Mouse (Mus musculus) left cerebral cortex, adult 2 months (tissue): ENCODE results near the gene Psg19. TPM values are rescaled to one million over a fixed set of nuclear protein-coding genes. Genes with fewer than 3 reads are reported as not detected.
"Not testable (repeated sequence)": the region's sequence is repeated elsewhere in the genome, so short reads cannot be mapped to it uniquely, and the experiment has no call there.

Experiments used
- DNase-seq, 2 experiments: peaks; one replicate each; pipeline ENCODE4 v3.0.0; 2021 to 2022; ENCODE audit warnings: low spot score in 2 of 2, mixed read lengths in 1 of 2; ENCODE audit errors: extremely low spot score in 1 of 2
- H3K27ac ChIP-seq: fragments of 200-600 bp; 2 replicates; pipeline ENCODE4 v1.8.1; 2022
- H3K4me3 ChIP-seq: fragments of 200-600 bp; 2 replicates; pipeline ENCODE4 v1.8.1; 2022
- CTCF ChIP-seq: fragments of 200-600 bp; IDR thresholded peaks from 2 replicates; pipeline ENCODE4 v1.8.1; 2022; ENCODE audit warnings: antibody characterized with exemption, mild to moderate bottlenecking, moderate library complexity
- intact Hi-C: fragments of 180-260 bp; cut with DNase I; formaldehyde crosslinking; loops from one replicate; pipeline ENCODE4 v1.15.1; 2025
- total RNA-seq, 2 experiments: library from RNA; stranded (reverse); gene quantifications; 2 replicates each; pipeline ENCODE4 v1.2.3; 2021

The Psg19 gene
- total RNA-seq, 2 experiments from 2014 or later = not detected

GRCm38 (mm10) chr7:18799129-18799528 lies 809 bp upstream of the Psg19 start:
- no peak overlapping the region for H3K4me3 ChIP-seq
- H3K27ac ChIP-seq = no peak overlapping the region
- intact Hi-C loops = no loop called here
- TF ChIP-seq CTCF = peak; percentile 13
- DNase-seq = no peak

GRCm38 (mm10) chr7:18790671-18791070 lies 7.6 kb downstream of the Psg19 start:
- H3K27ac ChIP-seq, H3K4me3 ChIP-seq, DNase-seq, intact Hi-C loops: not testable (repeated sequence)

- intact Hi-C loops, DNase-seq, H3K27ac ChIP-seq, H3K4me3 ChIP-seq: not testable (repeated sequence)
- TF ChIP-seq CTCF = peak; percentile 26
Observed at GRCm38 (mm10) chr7:18781301-18781700, 17.0 kb downstream of the Psg19 start.

GRCm38 (mm10) chr7:18779337-18779781 lies 19.0 kb downstream of the Psg19 start:
- Histone ChIP-seq H3K27ac (no peak overlapping the region), H3K4me3 (no peak overlapping the region)
- no peak for TF ChIP-seq CTCF
- intact Hi-C loops = no loop called here
- DNase-seq = no peak

GRCm38 (mm10) chr7:18762885-18763284 lies 35.4 kb downstream of the Psg19 start:
- intact Hi-C loops, H3K27ac ChIP-seq, DNase-seq, H3K4me3 ChIP-seq: not testable (repeated sequence)

- intact Hi-C loops, DNase-seq, H3K27ac ChIP-seq, H3K4me3 ChIP-seq: not testable (repeated sequence)
Observed at GRCm38 (mm10) chr7:18760152-18760551, 38.2 kb downstream of the Psg19 start.

- peak; percentile 92 for TF ChIP-seq CTCF
- DNase-seq = peak; percentile 60 to 62
- intact Hi-C loops = loop anchor here (1.0 kb wide), 1 partner anchor 123 kb away; no protein-coding TSS in a partner anchor
- not testable (repeated sequence) for H3K4me3 ChIP-seq, H3K27ac ChIP-seq
Observed at GRCm38 (mm10) chr7:18749896-18750477, 48.3 kb downstream of the Psg19 start.

GRCm38 (mm10) chr7:18748994-18749895 lies 49.1 kb downstream of the Psg19 start:
- no peak for TF ChIP-seq CTCF
- DNase-seq = no peak
- intact Hi-C loops = no loop called here
- Histone ChIP-seq H3K4me3 (no peak overlapping the region), H3K27ac (no peak overlapping the region)

- intact Hi-C loops, H3K4me3 ChIP-seq, H3K27ac ChIP-seq, DNase-seq: not testable (repeated sequence)
Observed at GRCm38 (mm10) chr7:18747420-18747819, 50.9 kb downstream of the Psg19 start.

- Histone ChIP-seq H3K27ac (no peak overlapping the region), H3K4me3 (no peak overlapping the region)
- peak in 1 of 2 experiments; percentile 7 for DNase-seq
- intact Hi-C loops = no loop called here
- TF ChIP-seq CTCF = no peak
Observed at GRCm38 (mm10) chr7:18746189-18746860, 52.0 kb downstream of the Psg19 start.

Other genes starting within 250 kb of the Psg19 start
- not detected for gene Psg27, start 231.2 kb downstream of the Psg19 start, total RNA-seq
- gene Psg23, start 182.0 kb downstream of the Psg19 start, total RNA-seq = not detected
- not detected for gene Psg21, start 141.8 kb downstream of the Psg19 start, total RNA-seq
- not detected for gene Psg20, start 112.3 kb downstream of the Psg19 start, total RNA-seq
- gene Psg22, start 80.4 kb downstream of the Psg19 start, total RNA-seq = not detected
- not detected for gene Psg17, start 23.1 kb upstream of the Psg19 start, total RNA-seq
- 1 to 10 TPM; 1.3 to 2.5 TPM for gene Mill2, start 41.4 kb upstream of the Psg19 start, total RNA-seq
- 10 to 100 TPM; 18.8 to 25.6 TPM for gene Pglyrp1, start 72.8 kb upstream of the Psg19 start, total RNA-seq
- 10 to 100 TPM; 10.5 to 11.0 TPM for gene Ccdc61, start 111.9 kb upstream of the Psg19 start, total RNA-seq
- gene Nova2, start 127.4 kb upstream of the Psg19 start, total RNA-seq = 10 to 100 TPM; 79.9 to 86.4 TPM
- gene Nanos2, start 188.9 kb upstream of the Psg19 start, total RNA-seq = under 1 TPM; 0.51 to 0.86 TPM
- gene Mypop, start 192.7 kb upstream of the Psg19 start, total RNA-seq = 10 to 100 TPM; 50.6 to 61.2 TPM
- gene Irf2bp1, start 205.5 kb upstream of the Psg19 start, total RNA-seq = 10 to 100 TPM; 47.7 to 49.2 TPM
- gene Foxa3, start 225.0 kb upstream of the Psg19 start, total RNA-seq = not detected
- gene Sympk, start 225.9 kb upstream of the Psg19 start, total RNA-seq = 100 to 1,000 TPM; 126 to 133 TPM